Mouse (Mus musculus): ENCODE data around the gene Usp48. TPM values are rescaled to one million over a fixed set of nuclear protein-coding genes. Genes with fewer than 3 reads are reported as not detected.

Usp48 gene
- polyA plus RNA-seq, 1 experiment from 2014 or later: 56.7 TPM

- no peak overlapping the region for H3K4me2 ChIP-seq
- H3K36me3 ChIP-seq: no peaks in the 10 kb centered on the region
- peaks cover 26% of the 10 kb centered on the region; the same call in 1 of the 2 replicates for H3K27me3 ChIP-seq (replicated peaks)
- H3K9ac ChIP-seq: no peak overlapping the region
- no peak overlapping the region for H3K27ac ChIP-seq
- 67% methylated on average over 7 of the region's 7 CpGs for WGBS (ENCODE audit: insufficient replicate concordance)
- H3K4me1 ChIP-seq: peaks cover 19% of the 10 kb centered on the region
- no peaks in the 10 kb centered on the region for H3K9me3 ChIP-seq (replicated peaks)
- H3K4me3 ChIP-seq: no peak overlapping the region
- peak; percentile 49; the same call in 1 of the 2 replicates for ATAC-seq
Observed at GRCm38 (mm10) chr4:137698076-137698985, 104.8 kb downstream of the Usp48 start.

- no peaks in the 10 kb centered on the region for H3K9me3 ChIP-seq (replicated peaks)
- no peaks in the 10 kb centered on the region for H3K36me3 ChIP-seq
- peaks cover 19% of the 10 kb centered on the region for H3K4me1 ChIP-seq
- no peak for ATAC-seq
- peaks cover 29% of the 10 kb centered on the region; the same call in 1 of the 2 replicates for H3K27me3 ChIP-seq (replicated peaks)
- WGBS (ENCODE audit: insufficient replicate concordance): 37% methylated on average over 21 of the region's 21 CpGs
- H3K4me2 ChIP-seq: no peak overlapping the region
- H3K27ac ChIP-seq: no peak overlapping the region
- H3K9ac ChIP-seq: no peak overlapping the region
- H3K4me3 ChIP-seq: no peak overlapping the region
Observed at GRCm38 (mm10) chr4:137699264-137700211, 106.0 kb downstream of the Usp48 start.

- no peak for ATAC-seq
- H3K4me2 ChIP-seq: no peak overlapping the region
- peaks cover 20% of the 10 kb centered on the region for H3K4me1 ChIP-seq
- H3K36me3 ChIP-seq: no peaks in the 10 kb centered on the region
- H3K9ac ChIP-seq: no peak overlapping the region
- H3K9me3 ChIP-seq (replicated peaks): no peaks in the 10 kb centered on the region
- H3K4me3 ChIP-seq: no peak overlapping the region
- peaks cover 42% of the 10 kb centered on the region for H3K27me3 ChIP-seq (replicated peaks)
- no peak overlapping the region for H3K27ac ChIP-seq
- WGBS (ENCODE audit: insufficient replicate concordance): 38% methylated on average over 6 of the region's 6 CpGs
Observed at GRCm38 (mm10) chr4:137700960-137701359, 107.4 kb downstream of the Usp48 start.

- Histone ChIP-seq H3K36me3 (no peaks in the 10 kb centered on the region), H3K9ac (no peak overlapping the region), H3K9me3 (replicated peaks) (no peaks in the 10 kb centered on the region), H3K27me3 (replicated peaks) (peaks cover 63% of the 10 kb centered on the region), H3K27ac (no peak overlapping the region), H3K4me1 (peaks cover 33% of the 10 kb centered on the region), H3K4me2 (no peak overlapping the region), H3K4me3 (no peak overlapping the region)
- 55% methylated on average over 5 of the region's 5 CpGs for WGBS (ENCODE audit: insufficient replicate concordance)
- ATAC-seq: no peak
Observed at GRCm38 (mm10) chr4:137703077-137703476, 109.5 kb downstream of the Usp48 start.

GRCm38 (mm10) chr4:137704561-137704960, 111.0 kb downstream of the Usp48 start:
- Histone ChIP-seq H3K27me3 (replicated peaks) (peaks cover 73% of the 10 kb centered on the region), H3K4me1 (peaks cover 32% of the 10 kb centered on the region), H3K36me3 (no peaks in the 10 kb centered on the region), H3K27ac (no peak overlapping the region), H3K9ac (no peak overlapping the region), H3K4me2 (no peak overlapping the region), H3K9me3 (replicated peaks) (no peaks in the 10 kb centered on the region), H3K4me3 (no peak overlapping the region)
- ATAC-seq: no peak
- WGBS (ENCODE audit: insufficient replicate concordance): 54% methylated on average over 2 of the region's 2 CpGs

GRCm38 (mm10) chr4:137705379-137705778, 111.8 kb downstream of the Usp48 start:
- Histone ChIP-seq H3K4me2 (no peak overlapping the region), H3K27me3 (replicated peaks) (peaks cover 75% of the 10 kb centered on the region), H3K4me3 (no peak overlapping the region), H3K9me3 (replicated peaks) (no peaks in the 10 kb centered on the region), H3K9ac (no peak overlapping the region), H3K27ac (no peak overlapping the region), H3K4me1 (peaks cover 28% of the 10 kb centered on the region), H3K36me3 (no peaks in the 10 kb centered on the region)
- 54% methylated on average over 5 of the region's 5 CpGs for WGBS (ENCODE audit: insufficient replicate concordance)
- ATAC-seq: no peak

GRCm38 (mm10) chr4:137706510-137706909, 113.0 kb downstream of the Usp48 start:
- 58% methylated on average over 7 of the region's 7 CpGs for WGBS (ENCODE audit: insufficient replicate concordance)
- no peak overlapping the region for H3K9ac ChIP-seq
- H3K27ac ChIP-seq: peak overlapping the region; percentile 15
- H3K27me3 ChIP-seq (replicated peaks): peaks cover 78% of the 10 kb centered on the region
- H3K4me2 ChIP-seq: peak overlapping the region; percentile 75
- H3K4me1 ChIP-seq: peaks cover 22% of the 10 kb centered on the region
- no peaks in the 10 kb centered on the region for H3K9me3 ChIP-seq (replicated peaks)
- no peaks in the 10 kb centered on the region for H3K36me3 ChIP-seq
- 0 out of 2 replicates have a peak overlapping the region, but pooled peaks have one; percentile 52 for H3K4me3 ChIP-seq
- no peak for ATAC-seq

- H3K36me3 ChIP-seq: no peaks in the 10 kb centered on the region
- H3K27me3 ChIP-seq (replicated peaks): peaks cover 79% of the 10 kb centered on the region
- peak overlapping the region; percentile 54 for H3K9ac ChIP-seq
- 4% methylated on average over 52 of the region's 52 CpGs for WGBS (ENCODE audit: insufficient replicate concordance)
- ATAC-seq: peak; percentile 68
- no peaks in the 10 kb centered on the region for H3K9me3 ChIP-seq (replicated peaks)
- peak overlapping the region; percentile 52 for H3K4me3 ChIP-seq
- H3K27ac ChIP-seq: no peak overlapping the region
- H3K4me2 ChIP-seq: peak overlapping the region; percentile 75
- H3K4me1 ChIP-seq: peaks cover 22% of the 10 kb centered on the region
Observed at GRCm38 (mm10) chr4:137707216-137707990, 113.8 kb downstream of the Usp48 start.

Other genes with a start within 250 kb of the Usp48 start
- gene Cdc42, start 236.0 kb upstream of the Usp48 start, polyA plus RNA-seq (2016; fragmentation: Nextera tagmentation; extraction: Ambion mirVana): 316 and 324 TPM in 2 replicates
- not detected in 2 replicates for gene Cela3a, start 184.0 kb upstream of the Usp48 start, polyA plus RNA-seq (2016; fragmentation: Nextera tagmentation; extraction: Ambion mirVana)
- gene Cela3b, start 163.2 kb upstream of the Usp48 start, polyA plus RNA-seq (2016; fragmentation: Nextera tagmentation; extraction: Ambion mirVana): not detected in 2 replicates
- not detected in 2 replicates for gene 1700013G24Rik, start 140.5 kb upstream of the Usp48 start, polyA plus RNA-seq (2016; fragmentation: Nextera tagmentation; extraction: Ambion mirVana)
- 6.4 and 7.3 TPM in 2 replicates for gene Hspg2, start 125.0 kb upstream of the Usp48 start, polyA plus RNA-seq (2016; fragmentation: Nextera tagmentation; extraction: Ambion mirVana)
- not detected in 2 replicates for gene Ldlrad2, start 19.2 kb upstream of the Usp48 start, polyA plus RNA-seq (2016; fragmentation: Nextera tagmentation; extraction: Ambion mirVana)
- gene Rap1gap, start 71.0 kb downstream of the Usp48 start, polyA plus RNA-seq (2016; fragmentation: Nextera tagmentation; extraction: Ambion mirVana): 2.2 and 2.3 TPM in 2 replicates
- 5.1 and 6.5 TPM in 2 replicates for gene Alpl, start 202.6 kb downstream of the Usp48 start, polyA plus RNA-seq (2016; fragmentation: Nextera tagmentation; extraction: Ambion mirVana)